Mouse (Mus musculus) lung, postnatal 10 days (tissue): Measurements from ENCODE around the gene Lekr1.
A peak's percentile ranks its signal among the peaks of the same experiment; 100 is the strongest.

Experiments
- DNase-seq: peaks from one replicate; pipeline ENCODE4 v3.0.0; 2021

Gene Lekr1

DNA sequence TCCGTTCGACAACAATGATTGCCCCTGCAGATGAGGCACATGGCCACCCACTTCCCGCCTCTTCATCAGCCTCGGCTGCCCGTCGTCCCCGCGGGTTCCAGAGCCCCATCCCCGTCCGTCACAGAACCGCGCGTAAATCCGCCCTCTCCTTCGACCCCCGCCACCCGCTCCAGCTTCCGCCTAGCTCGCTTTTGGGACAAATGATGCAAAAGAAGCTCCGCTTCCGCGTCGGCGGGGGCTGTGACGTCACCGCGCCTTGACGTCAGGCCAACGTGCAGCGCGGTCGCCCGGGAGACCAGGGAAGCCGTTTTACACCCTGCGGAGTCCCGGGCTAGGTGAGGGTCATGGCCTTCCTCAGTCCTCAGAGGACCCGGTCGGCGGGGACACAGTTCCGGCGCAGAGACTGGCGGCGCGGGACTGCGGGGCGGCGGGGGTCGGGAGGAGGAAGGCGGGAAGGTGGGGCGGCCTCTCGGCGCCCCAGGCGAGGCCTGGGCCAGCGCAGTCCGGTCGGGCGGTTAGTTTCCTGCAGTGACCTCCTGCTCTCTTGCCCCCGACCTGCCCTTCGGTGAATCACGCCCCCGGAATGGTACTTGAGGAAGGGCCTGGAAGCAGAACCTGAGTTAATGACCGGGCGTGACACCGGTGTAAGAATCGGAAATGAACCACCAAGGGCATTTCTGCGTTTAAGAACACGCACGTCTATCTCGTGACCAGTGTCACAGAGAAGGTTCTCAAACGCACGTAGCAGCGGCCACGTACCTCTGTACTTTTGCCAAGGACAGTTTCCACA, at the start of gene Lekr1:
Gene Lekr1, plus strand, starts transcription at position 252 of the 790 bp plus-strand sequence.
- peak; percentile 92 for DNase-seq

- DNase-seq: no peak
Measured at GRCm38 (mm10) chr3:65617507-65617906, 48.5 kb upstream of the Lekr1 start.

DNA sequence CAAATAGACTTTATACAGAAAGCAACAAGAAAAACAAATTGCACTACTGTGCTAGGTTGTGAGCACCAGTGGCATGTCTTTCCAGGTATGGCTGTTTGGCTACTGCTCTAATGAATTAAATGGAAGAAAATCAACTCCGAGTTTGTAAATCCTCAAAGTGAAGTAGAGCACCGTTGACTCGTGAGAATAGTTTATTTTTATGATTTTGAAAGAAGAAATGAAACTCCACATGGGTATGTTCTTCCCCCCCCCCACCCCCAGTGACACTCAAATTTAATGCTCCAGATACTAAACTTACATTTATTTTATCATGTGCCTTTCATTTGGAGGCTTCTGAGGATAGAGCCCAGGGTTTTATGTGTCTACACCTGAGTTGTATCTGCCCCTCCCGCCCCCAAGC, 46.7 kb upstream of the Lekr1 start:
- DNase-seq: no peak

DNA sequence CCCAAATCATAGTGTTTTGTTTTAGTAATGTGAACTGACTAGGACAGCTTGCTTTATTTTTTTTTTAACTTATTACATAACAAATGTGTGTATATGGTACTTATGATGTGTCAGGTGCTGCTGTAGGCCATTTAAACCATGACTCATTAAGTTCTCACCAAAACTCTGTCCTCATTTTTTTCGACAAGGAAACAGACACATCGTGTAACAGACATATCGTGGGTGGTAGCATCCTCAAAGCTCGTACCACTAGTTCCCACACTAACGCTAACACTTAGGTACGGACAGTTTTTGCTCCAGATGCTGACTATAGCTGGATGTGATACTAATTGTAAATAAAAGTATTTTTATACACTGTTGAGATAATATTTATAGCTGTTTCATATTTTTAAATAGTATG, 43.0 kb upstream of the Lekr1 start:
- no peak for DNase-seq

- DNase-seq: no peak
Measured at GRCm38 (mm10) chr3:65625496-65626289, 40.3 kb upstream of the Lekr1 start.

- no peak for DNase-seq
Measured at GRCm38 (mm10) chr3:65626290-65626914, 39.6 kb upstream of the Lekr1 start.

GRCm38 (mm10) chr3:65627021-65627706, 38.9 kb upstream of the Lekr1 start:
- no peak for DNase-seq

DNA sequence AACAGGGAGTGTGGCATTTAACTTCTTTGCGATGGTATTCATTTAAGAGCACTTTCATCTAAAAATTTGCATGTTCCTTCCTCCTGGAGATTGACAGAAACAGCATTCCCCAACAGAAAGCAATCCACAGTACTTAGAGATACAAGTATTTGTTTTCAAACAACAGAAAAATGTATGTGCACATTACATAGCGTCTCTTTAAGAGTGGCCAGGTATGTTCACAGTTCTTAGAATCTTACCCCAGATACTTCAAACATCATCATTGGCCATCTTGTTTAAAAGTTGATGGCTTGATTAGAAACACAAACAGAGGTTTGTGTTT, 38.4 kb upstream of the Lekr1 start:
- DNase-seq: no peak

- no peak for DNase-seq
Measured at GRCm38 (mm10) chr3:65629565-65630112, 36.4 kb upstream of the Lekr1 start.

- no peak for DNase-seq
Measured at GRCm38 (mm10) chr3:65633604-65634003, 32.4 kb upstream of the Lekr1 start.

DNA sequence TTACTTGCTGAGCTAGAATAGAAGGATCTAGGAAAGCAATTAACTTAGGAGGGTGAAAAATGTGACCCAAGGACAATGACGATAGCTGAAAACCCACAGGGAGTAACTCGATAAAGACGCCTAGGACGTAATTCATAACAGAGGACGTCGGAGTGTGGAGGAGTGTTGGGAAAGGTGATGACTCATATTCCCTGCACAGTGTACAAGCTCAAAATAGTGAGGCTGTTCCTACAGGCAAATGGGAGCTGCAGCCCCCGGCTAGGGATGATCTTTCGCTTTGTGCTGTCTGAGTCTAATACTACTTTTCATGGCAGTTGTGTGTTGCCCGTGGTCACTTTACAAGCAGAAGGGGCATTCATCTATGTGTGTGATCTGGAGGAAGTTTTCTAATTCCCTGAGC, 30.0 kb upstream of the Lekr1 start:
- DNase-seq: no peak

GRCm38 (mm10) chr3:65637313-65637712, 28.7 kb upstream of the Lekr1 start:
- DNase-seq: no peak

DNA sequence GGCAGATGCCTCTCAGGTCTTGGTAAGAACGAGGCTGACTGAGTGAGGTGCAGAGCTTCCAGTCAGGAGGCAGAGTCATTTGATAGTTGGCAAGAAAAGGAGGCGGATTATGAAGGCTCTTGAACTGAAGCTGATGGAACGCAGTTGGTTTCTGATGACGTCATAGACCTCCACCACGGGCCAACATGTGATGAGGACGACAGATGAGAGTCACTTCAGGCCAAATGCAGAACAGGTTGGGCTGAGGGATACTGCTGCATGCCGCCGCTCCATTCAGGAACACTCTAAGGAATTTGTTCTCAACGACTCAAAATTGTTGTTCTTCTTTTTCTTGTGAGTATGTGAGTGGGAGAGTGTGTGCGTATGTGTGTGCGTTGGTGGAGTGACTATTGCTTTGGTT, 27.1 kb upstream of the Lekr1 start:
- peak; percentile 18 for DNase-seq

DNA sequence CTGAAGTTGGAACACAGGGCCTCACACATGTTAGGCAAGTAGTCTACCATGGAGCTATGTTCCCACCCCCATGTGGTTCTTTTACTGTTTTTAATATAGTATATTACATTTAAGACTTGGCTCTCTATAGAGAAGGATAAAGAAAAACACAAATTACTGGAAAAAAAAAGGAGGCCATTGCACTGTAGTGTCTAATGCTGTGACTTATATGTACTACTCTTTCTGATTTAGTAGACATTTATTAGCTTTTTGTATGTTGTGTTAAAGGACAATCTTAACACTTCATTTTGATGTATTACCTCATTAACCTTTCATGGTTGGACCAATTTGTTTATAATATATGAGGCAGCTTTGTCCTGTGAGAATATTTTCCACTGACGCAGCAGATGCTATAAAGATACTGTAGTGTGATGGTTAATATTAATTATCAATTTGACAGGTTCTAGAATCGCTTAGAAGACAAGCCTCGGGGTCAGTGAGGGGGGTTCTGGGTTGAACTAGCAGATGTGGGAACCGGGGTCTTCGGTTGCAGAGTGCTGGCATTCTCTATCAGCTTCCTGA, 26.5 kb upstream of the Lekr1 start:
- no peak for DNase-seq

- DNase-seq: no peak
Measured at GRCm38 (mm10) chr3:65642959-65643358, 23.1 kb upstream of the Lekr1 start.

GRCm38 (mm10) chr3:65643654-65644053, 22.4 kb upstream of the Lekr1 start:
- DNase-seq: no peak

DNA sequence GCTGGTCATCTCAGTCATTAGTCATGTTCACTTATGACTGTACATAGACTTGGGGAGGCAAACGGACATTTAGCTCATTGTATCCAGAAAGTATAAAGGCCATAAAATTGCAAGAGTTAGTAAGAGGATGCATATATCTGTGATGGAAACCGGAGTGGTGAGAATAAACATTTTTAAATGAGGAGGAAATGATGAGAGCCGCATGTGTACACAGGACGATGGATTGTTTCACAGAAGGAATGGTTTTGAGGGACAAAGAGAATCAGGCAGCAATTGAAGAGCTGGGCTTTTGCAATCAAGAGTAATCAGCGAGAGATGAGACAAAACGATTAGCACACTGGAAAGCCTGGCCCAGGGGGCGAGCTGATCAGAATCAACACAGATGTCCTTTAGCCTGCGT, 18.4 kb upstream of the Lekr1 start:
- DNase-seq: no peak

GRCm38 (mm10) chr3:65648913-65649312, 17.1 kb upstream of the Lekr1 start:
- DNase-seq: no peak

DNA sequence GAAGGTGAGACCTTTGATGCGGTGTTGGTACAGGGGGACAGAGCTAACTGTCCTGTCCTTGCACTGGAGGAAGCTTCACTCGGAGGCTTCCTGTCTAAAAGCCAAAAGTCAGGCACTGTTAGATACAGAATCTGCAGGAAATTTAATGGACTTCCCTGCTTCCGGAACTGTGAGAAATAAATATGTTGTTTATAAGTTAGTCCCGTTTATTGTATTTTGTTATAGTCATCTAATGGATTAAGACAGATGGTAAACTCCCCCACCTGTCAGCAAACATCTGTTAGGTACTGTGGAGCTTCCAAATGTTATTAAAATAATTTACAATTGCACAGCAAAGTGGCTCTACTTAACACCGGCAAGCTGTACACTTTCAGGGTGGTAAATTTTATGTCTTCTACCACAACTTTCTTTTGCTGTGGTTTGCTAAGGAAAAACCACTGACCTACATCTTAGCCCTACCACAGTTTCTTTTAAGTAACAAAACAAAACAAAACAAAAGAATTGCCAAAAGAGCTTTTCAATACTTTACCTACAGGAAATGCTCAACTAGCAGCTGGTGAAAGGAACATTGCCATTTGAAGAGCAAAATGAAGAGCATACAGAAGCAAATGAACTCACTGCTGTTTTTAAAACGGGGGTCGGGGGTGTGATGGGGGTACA, 15.7 kb upstream of the Lekr1 start:
- no peak for DNase-seq

DNA sequence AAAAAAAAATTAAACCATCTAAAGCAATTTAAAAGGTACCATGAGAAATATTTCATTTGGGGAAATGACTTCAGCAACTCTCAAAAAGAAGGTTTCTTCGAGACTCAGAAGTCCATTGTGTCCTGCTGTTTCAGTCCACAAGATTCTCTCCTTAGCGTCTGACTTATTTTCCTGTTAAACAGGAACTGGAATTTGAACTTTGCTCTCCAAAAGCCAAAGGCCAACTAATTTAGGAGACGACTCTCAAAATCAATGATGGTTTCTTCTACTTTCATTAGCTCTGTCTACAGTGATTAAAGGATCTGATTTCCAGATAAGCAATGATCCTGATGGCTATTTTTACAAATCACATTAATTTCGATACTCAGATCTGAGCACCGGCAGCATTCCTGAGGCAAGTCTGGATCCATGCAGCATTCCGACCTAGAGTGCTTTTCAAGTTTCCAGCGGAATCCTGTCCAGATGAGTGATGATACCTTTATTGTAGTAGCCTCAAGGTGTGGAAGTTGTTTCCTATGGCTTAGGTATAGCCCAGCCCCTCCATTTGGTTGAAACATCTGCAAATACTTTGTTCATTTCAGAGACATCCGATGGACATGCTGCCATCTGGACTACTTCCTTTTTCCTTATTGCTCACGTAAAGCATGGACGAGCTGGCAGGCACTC, 11.4 kb upstream of the Lekr1 start:
- no peak for DNase-seq

DNA sequence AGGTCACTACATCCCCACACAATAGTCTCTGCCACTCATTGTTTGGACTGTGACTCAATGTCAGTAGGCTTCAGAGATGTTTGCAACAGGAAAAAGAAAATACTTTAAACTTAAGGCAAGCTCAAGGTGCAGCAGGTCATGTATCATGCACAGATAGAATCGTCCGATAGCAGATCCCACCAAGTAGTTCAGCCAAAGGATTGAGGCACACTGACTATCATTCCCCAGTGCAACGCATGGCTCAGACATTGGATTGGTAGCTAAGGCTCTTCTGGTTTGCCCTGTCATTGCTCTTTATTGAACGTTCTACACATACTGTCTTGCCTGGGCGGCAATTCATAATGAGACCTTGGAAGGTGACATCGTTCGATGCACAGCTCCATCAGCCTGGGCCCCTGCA, 9.6 kb upstream of the Lekr1 start:
- no peak for DNase-seq
